Mouse (Mus musculus) cerebellum, adult 2 months (tissue): ENCODE data around the gene Exoc3l. TPM values are rescaled to one million over a fixed set of nuclear protein-coding genes. Genes with fewer than 3 reads are reported as not detected.

ENCODE experiments used
- DNase-seq, 2 experiments: peaks; one replicate each; pipeline ENCODE4 v3.0.0; 2021
- H3K27ac ChIP-seq: fragments of 200-500 bp; 2 replicates; pipeline ENCODE4 v1.5.1; 2012; ENCODE audit warnings: low read length, control low read depth, inconsistent platforms; ENCODE audit not compliant: insufficient read depth
- H3K27me3 ChIP-seq: fragments of 200-500 bp; 2 replicates; pipeline ENCODE4 v1.6.1; 2012; ENCODE audit warnings: inconsistent platforms, mild to moderate bottlenecking, low read length, moderate library complexity; ENCODE audit not compliant: control insufficient read depth, insufficient read depth
- H3K4me1 ChIP-seq: fragments of 200-500 bp; 2 replicates; pipeline ENCODE4 v1.6.1; 2011; ENCODE audit warnings: low read length; ENCODE audit not compliant: control insufficient read depth, insufficient read depth
- H3K4me3 ChIP-seq: fragments of 200-500 bp; replicated peaks from 2 replicates; pipeline ENCODE3; 2011; ENCODE audit warnings: mild to moderate bottlenecking, low read depth, low read length, control low read depth; ENCODE audit not compliant: insufficient read depth
- CTCF ChIP-seq: fragments of 200-500 bp; IDR thresholded peaks from 2 replicates; pipeline ENCODE4 v1.5.1; 2011; ENCODE audit warnings: low read depth, mild to moderate bottlenecking, control low read depth, low read length, moderate library complexity, borderline replicate concordance; ENCODE audit not compliant: insufficient read depth
- POLR2A ChIP-seq: fragments of 200-500 bp; IDR thresholded peaks from 2 replicates; pipeline ENCODE4 v1.6.1; 2011; ENCODE audit warnings: low read length, control low read depth, borderline replicate concordance; ENCODE audit not compliant: insufficient read depth
- WGBS: fragments of 180-500 bp; shearing (Covaris S2); methylation state at CpG from one replicate; pipeline ENCODE4 v1.1.7; 2018; 5-methylcytosine and 5-hydroxymethylcytosine counted together
- polyA plus RNA-seq: library from polyadenylated mRNA; depleted of rRNA; stranded (reverse); fragments of >200 nt; gene quantifications from 2 replicates; pipeline ENCODE4 v1.2.3, GENCODE M21; 2012

The Exoc3l gene
- polyA plus RNA-seq, 1 experiment: 17.0 TPM

DNA sequence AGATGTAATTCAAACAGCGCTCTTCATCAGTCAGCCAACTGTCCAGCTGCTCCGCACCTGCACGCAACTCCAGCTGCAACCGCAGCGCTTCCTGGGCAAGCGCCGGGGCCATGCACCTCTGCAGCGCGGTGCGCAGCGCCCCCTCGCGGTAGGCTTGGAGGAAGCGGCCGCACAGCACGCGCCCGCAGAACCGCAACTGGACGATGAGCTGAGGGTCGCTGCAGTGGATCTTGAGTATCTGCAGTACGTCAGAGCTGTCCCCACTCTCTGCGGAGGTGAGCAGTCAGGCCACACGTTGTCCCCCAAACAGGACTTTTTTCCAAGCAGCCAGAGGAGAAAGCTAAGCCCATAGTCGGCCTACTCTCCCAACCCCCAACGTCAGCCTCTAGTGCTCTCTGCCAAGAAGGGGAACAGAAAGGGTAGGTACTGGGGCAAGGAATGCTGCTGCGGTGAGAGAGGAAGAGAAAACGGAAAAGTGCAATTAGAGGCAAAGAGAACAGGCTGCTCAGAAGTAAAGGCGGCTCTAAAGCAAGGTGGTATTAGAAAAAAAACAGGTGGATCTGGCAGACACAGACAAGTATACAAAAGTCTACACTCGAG, 36.1 kb downstream of the Exoc3l start:
- Histone ChIP-seq H3K4me1 (no peaks in the 10 kb centered on the region), H3K27me3 (no peaks in the 10 kb centered on the region), H3K4me3 (peak overlapping the region; percentile 49), H3K27ac (no peak overlapping the region)
- TF ChIP-seq CTCF (peak; percentile 80), POLR2A (no peak)
- WGBS: 6% methylated on average over 30 of the region's 30 CpGs
- DNase-seq: peak; percentile 64 to 76

DNA sequence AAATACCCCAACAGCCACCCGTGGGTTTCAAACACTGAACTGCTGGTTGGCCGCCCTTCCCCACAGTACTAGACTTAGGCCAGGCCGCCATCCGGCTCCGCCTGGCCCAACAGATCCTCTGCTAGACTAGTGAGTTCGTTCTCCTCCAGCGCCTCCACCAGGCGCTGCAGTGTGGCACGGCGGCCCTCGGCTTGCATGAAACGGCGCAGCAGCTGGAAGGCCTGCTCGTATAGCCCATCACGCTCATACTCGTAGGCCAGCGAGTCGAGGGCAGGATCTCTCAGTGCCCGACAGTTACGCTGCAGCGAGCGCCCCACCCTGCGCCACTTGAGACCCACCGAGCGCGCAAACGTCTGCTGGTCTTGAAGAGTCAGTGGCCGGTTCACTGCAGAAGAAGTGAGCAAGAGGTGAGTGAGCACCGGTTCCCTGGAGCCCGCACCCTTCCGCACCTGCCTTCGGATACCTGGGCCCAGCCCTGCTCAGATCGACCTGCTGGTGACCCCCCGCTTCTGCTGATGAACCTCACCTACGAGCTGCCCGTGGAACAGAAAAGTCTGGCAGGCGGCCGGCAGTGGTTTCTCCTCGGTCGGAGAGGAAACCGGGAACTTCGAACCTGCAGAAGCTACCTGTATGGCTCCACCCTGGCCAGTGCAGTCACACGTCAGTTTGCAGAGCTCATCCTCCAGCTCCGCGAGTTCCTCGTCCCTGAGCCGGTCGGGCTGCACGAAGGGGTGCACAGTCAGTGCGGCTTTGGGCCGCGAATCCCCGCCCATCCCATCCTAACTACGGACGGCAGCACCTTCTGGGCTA, 36.8 kb downstream of the Exoc3l start:
- no peaks in the 10 kb centered on the region for H3K4me1 ChIP-seq
- WGBS: 6% methylated on average over 55 of the region's 55 CpGs
- H3K4me3 ChIP-seq: peak overlapping the region; percentile 49
- no peaks in the 10 kb centered on the region for H3K27me3 ChIP-seq
- peak in 1 of 2 experiments; percentile 36 for DNase-seq
- H3K27ac ChIP-seq: no peak overlapping the region
- TF ChIP-seq CTCF: no peak
- no peak for TF ChIP-seq POLR2A

DNA sequence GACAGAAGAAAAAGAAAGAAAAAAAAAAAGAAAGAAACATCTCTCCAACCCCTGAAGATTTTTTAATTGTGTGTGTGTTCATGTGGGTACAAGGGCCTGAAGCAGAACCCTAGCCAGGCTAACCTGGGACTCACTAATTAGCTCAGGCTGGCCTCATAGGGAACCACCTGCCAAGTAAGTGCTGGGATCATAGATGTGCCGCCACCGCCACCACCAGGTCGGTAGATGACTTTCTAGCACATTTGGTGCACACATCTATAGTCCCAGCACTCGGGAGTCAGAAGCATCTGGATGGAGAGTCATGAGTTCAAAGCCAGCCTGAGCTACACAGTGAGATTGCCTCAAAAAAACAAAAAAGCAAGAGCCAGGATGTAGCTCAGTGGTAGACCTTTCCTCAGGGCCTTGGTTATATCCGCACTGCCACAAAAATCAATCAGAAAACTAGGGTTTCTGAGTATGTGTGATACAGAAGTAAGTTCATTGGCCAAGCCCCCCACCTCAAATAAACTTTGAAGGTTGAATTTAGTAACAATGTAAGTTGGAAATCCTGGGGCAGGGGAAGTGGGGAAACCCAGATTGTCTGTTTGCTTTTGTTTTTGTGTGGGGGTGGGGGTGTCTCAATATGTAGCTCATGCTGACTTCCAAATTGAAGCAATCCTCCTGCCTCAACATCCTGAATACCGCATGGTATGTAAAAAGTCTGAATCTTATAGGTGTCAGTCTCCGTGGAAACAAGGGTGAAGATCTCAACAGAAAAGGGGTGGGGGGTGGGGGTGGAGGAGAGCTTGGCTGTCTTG, 38.4 kb downstream of the Exoc3l start:
- Histone ChIP-seq H3K4me3 (no peak overlapping the region), H3K4me1 (no peaks in the 10 kb centered on the region), H3K27me3 (no peaks in the 10 kb centered on the region), H3K27ac (no peak overlapping the region)
- DNase-seq: no peak
- TF ChIP-seq CTCF: no peak
- no peak for TF ChIP-seq POLR2A
- WGBS: 80% methylated on average over 7 of the region's 7 CpGs

DNA sequence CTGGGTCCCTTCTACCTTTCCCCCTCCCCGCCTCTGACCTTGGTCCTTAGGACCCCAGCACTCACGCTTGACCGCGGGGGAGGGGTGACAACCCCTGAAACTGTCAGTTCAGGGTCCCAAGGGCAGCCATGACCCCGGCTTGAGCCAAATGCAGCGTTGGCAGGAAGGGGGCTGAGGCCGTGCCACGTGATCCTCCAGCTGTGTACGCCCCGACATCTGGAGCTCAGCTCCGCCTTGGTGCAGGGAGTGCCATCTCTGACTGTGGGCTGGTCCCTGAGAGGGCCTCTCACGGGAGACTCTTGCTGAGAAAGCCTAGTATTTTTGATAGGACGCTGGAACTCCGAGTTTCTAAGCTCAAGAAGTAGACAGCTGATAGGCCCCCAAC, 40.9 kb downstream of the Exoc3l start, which contains the start of gene B3gnt9:
B3gnt9 (minus strand) TSS at position 188 of the 385 bp plus-strand sequence.
- Histone ChIP-seq H3K27ac (no peak within 1 kb of the TSS), H3K4me1 (no peaks in the 10 kb centered on the region), H3K27me3 (no peaks in the 10 kb centered on the region), H3K4me3 (peak within 1 kb of the TSS; percentile 63)
- TF ChIP-seq CTCF: no peak
- TF ChIP-seq POLR2A: no peak
- WGBS: 13% methylated on average over 14 of the region's 14 CpGs
- peak in 1 of 2 experiments; percentile 33 for DNase-seq

DNA sequence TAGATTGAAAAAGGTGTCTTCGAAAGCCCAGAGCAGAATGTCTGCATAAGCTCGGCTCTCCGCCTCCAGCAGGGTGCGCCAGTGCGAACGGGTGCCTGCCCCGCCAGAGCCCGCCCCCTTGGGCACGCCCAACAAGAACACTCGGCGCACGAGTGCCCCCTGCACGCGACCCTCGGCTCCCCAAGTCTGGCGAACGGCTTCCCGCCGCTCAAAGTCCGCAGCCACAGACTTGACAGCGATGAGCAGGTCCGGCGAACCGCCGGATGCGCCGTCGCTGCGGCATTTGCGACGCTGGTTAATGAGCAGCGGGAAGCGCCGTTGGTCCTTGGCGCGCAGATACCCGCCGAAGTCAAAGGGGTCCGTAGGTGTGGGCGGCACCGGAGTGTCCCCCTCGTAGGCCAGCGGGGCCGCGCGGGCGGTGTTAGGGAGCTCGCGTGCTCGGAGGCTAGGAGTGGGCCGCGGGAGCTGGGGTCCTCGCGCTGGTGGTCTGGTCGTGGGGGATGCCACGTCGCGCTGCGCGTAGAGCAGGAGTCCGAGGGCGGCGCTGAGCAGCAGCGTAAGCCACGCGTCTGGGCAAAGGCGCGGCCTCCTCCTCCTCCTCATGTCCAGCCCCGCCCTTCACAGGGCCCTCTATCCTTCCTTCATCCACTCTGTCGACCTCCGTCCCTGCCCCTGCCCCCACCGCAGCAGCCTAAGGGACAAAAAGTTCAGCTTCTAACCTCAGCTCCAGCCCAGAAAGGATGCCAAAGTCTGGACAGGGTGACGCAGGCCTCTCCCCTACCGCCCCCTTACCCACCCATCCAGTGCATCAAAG, 41.5 kb downstream of the Exoc3l start:
- Histone ChIP-seq H3K27ac (no peak overlapping the region), H3K4me3 (peak overlapping the region; percentile 63)
- WGBS: under 1% methylated on average over 74 of the region's 74 CpGs

DNA sequence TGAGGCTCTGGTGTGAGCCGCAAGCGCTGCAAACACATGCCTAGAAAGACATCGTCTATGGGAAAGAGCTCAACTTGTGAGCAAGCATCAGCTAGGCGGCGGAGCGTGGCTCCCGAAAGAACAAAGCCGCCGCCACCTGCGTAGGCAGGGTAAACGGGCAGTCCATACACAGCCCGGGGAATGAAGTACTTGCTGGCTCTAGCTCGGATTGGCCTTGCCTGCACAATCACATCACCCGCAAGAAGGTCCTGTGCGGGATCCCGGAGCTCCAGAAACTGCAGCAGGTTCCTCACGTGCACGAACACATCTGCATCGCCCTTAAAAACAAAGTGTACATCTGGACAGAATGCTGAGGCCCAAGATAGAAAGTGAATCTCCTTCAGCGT, 42.1 kb downstream of the Exoc3l start:
- TF ChIP-seq CTCF (no peak), POLR2A (no peak)
- 45% methylated on average over 20 of the region's 20 CpGs for WGBS
- Histone ChIP-seq H3K4me1 (peaks cover 3% of the 10 kb centered on the region; the same call in 1 of the 2 replicates), H3K27ac (no peak overlapping the region), H3K4me3 (no peak overlapping the region), H3K27me3 (no peaks in the 10 kb centered on the region)
- no peak for DNase-seq

More for the DNA sequence above, 41.5 kb downstream of the Exoc3l start:
- no peaks in the 10 kb centered on the region for H3K27me3 ChIP-seq
- peak; percentile 79 to 83 for DNase-seq
- H3K4me1 ChIP-seq: peaks cover 1% of the 10 kb centered on the region; the same call in 1 of the 2 replicates
- TF ChIP-seq POLR2A (no peak), CTCF (peak; percentile 72)

DNA sequence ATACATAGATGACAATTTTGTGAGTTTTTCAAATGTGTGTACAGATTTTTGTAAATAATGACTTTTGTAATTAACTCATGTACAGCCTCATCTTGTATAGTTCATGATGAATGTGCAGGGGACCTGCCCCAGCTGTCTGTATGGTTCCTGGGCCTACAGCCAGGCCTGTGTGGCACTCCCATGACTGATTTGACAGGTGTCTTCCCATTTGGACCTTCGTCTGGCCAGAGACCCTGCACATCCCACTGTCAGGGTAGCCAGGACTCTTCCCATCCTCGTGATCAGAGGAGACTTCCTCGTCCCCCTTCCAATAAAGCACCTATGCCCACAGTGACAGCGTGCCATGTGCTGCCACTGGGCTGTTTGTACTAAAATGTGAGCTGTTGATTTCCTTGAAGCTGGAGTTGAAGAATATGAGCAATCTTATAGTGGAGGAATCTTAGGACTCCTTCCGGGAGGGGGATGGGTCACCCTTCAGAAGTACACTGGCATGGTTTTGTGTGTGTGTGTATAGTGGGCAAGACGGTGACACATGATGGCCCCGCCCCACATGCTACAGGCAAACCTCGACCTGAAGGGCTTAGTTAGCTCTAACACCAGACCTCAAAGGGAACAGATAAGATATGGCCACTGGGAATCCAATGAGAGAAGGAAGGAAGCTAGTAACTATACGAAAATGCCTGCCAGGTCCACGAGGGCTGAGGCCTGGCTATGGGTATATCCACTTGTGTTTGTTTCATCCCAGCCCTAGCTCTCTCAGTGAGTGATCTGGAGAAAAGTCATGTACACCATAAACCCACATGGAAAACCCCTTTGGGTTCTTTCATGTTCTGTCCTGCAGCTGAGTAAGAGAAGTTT, 43.0 kb downstream of the Exoc3l start:
- WGBS: 84% methylated on average over 10 of the region's 10 CpGs
- H3K4me3 ChIP-seq: no peak overlapping the region
- no peaks in the 10 kb centered on the region for H3K27me3 ChIP-seq
- H3K4me1 ChIP-seq: peaks cover 3% of the 10 kb centered on the region; the same call in 1 of the 2 replicates
- no peak for DNase-seq
- no peak overlapping the region for H3K27ac ChIP-seq
- no peak for TF ChIP-seq CTCF
- TF ChIP-seq POLR2A: no peak
